In the genomic region with DNA sequence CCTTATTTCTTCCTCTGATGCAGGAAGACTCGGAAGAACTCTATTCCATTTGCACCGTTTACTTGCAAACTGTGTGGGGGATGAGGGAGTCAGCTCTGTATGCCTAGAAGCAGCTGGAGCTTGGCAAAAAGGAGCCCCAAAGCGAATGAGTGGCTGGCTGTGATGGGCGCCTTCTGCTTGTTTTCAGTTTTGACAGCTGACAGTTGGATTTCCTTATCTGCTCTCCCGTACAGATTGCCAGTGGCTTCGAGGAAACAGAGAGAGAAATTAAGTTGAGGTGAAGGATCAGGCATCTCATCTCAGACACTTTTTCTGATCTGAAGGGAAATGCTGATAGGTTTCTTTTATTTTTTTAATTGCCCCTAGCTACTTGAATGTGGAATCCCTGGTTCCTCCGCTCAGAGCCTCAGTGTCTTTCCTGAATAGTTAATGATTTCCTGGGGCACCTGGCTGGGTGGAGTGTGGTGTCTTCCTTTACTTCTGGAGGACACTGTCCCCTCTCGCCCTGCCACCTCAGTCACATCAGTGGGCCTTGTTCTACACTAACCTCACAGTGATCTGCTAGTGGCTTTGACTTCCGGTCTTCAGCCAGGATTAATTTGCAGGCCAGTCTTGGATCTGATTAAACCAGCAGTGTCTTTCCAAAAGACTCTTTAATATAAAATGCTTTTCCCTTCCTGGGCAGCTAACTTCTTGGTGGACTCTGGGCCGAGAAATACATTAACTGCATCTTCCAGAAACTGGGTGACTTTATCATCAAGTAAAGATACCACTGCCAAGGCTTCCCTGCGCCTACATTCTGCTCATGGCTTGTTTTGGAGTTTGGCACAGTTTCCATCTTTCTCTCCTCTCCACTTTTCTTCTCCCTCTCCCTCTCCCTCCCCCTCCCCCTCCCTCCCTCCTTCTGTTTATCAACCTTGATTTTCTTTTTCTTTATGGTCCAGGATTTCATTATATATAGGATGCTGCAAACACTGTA, we compare ENCODE assay signal across 9 mouse cellular contexts. TPM values are rescaled to one million over a fixed set of nuclear protein-coding genes. Genes with fewer than 3 reads are reported as not detected.
A peak's percentile ranks its signal among the peaks of the same experiment; 100 is the strongest.
DNase-seq lines count a peak whose midpoint lies in the region; ATAC-seq lines count a peak whose summit lies in the region.
"Had no signal": no experiment of that assay in that cellular context is flagged by ENCODE, and none has a peak within 500 bp of the region (broad histone marks: within the 10 kb centered on the region; RNA-seq: fewer than 3 reads in every experiment).

No protein-coding gene starts in this region.

- intact Hi-C loops in heart, postnatal 25 days (cut with DNase I): no loop called here
- intact Hi-C loops in left cerebral cortex, postnatal 14 days (cut with DNase I): no loop called here

- peaks cover 11% of the 10 kb centered on the region for H3K36me3 ChIP-seq in heart, embryonic 14.5 days (ENCODE audit: control insufficient read depth, insufficient read depth, low read length)
- H3K36me3 ChIP-seq in limb, embryonic 10.5 days: peaks cover 46% of the 10 kb centered on the region

- WGBS in heart, embryonic 14.5 days: 28% methylated on average over 11 of the region's 11 CpGs
- WGBS in limb, embryonic 10.5 days: 41% methylated on average over 11 of the region's 11 CpGs

- H3K4me2 ChIP-seq in heart, embryonic 14.5 days (ENCODE audit: low read length): peak overlapping the region; percentile 48

- H3K27ac ChIP-seq in heart, embryonic 14.5 days (replicated peaks in 1 of 2; ENCODE audit: control insufficient read depth in 1 of 2, insufficient read depth in 1 of 2, low read depth in 2 of 2, low read length in 2 of 2): peak overlapping the region; percentile 24 to 56; a peak in 1 of 4 replicates
- H3K27ac ChIP-seq in limb, embryonic 10.5 days: no peak overlapping the region

- DNase-seq in heart, adult 18-20 months: peak; percentile 20 to 33
- DNase-seq in heart, postnatal 25 days (ENCODE audit: low spot score): no peak
- DNase-seq in left cerebral cortex, postnatal 14 days (ENCODE audit: low spot score in 2 of 2): peak; percentile 53 to 56
- DNase-seq in right cerebral cortex, adult 2 months (ENCODE audit: low spot score in 2 of 2): peak; percentile 29 to 36
- no peak for DNase-seq in spleen, adult 18-20 months
- no peak for DNase-seq in limb, embryonic 10.5 days (ENCODE audit: low spot score)
- DNase-seq in thymus, adult 18-20 months: no peak

- ATAC-seq in heart, embryonic 14.5 days (ENCODE audit: insufficient number of reproducible peaks, insufficient read depth, low FRiP score, low read depth): no peak

- peaks cover 15 to 34% of the 10 kb centered on the region in 2 experiments for H3K4me1 ChIP-seq in heart, embryonic 14.5 days (ENCODE audit: control insufficient read depth in 2 of 2, insufficient read depth in 2 of 2, low read length in 2 of 2)
- H3K4me1 ChIP-seq in limb, embryonic 10.5 days: peaks cover 20% of the 10 kb centered on the region

- H3K27me3 ChIP-seq in heart, embryonic 14.5 days (ENCODE audit: control insufficient read depth, insufficient read depth, low read length): no peaks in the 10 kb centered on the region
- H3K27me3 ChIP-seq in limb, embryonic 10.5 days (ENCODE audit: low read depth, poor library complexity, severe bottlenecking): no peaks in the 10 kb centered on the region

- peak overlapping the region; percentile 38; the same call in 1 of the 2 replicates for H3K9ac ChIP-seq in heart, embryonic 14.5 days (ENCODE audit: low read length)

- no peak overlapping the region for H3K4me3 ChIP-seq in heart, embryonic 14.5 days (ENCODE audit: control insufficient read depth in 1 of 2, insufficient read depth in 1 of 2, low read depth in 1 of 2, low read length in 2 of 2)
- H3K4me3 ChIP-seq in limb, embryonic 10.5 days: no peak overlapping the region
- H3K4me3 ChIP-seq: myocyte had no signal

- no peaks in the 10 kb centered on the region for H3K9me3 ChIP-seq in heart, embryonic 14.5 days (ENCODE audit: control insufficient read depth, low read length)
- no peaks in the 10 kb centered on the region for H3K9me3 ChIP-seq in limb, embryonic 10.5 days (replicated peaks)

RNA-seq across cellular contexts. Expression of a gene that starts 55.4 kb away (rescaled TPM):
- total RNA-seq in heart, adult 18-20 months (2021): 10 to 100 TPM; 26.8 to 28.4 TPM
- 10 to 100 TPM; 23.7 to 27.7 TPM for total RNA-seq in heart, postnatal 25 days (2021)
- polyA plus RNA-seq in heart, embryonic 14.5 days (2014; fragmentation: Nextera tagmentation; extraction: Ambion mirVana): 23.2 and 24.4 TPM in 2 replicates
- total RNA-seq in left cerebral cortex, postnatal 14 days (2021): 10 to 100 TPM; 19.3 to 21.5 TPM
- polyA plus RNA-seq in limb, embryonic 10.5 days (2016; fragmentation: Nextera tagmentation; extraction: Ambion mirVana): 36.3 and 44.5 TPM in 2 replicates

Comparison
In these comparisons a context has a peak if more than half of its experiments do, and no peak if none do; other contexts are left out.
1. DNase-seq: peak in heart, adult 18-20 months (2 of 2), left cerebral cortex, postnatal 14 days (2 of 2) and right cerebral cortex, adult 2 months (2 of 2); none in heart, postnatal 25 days (single experiment), spleen, adult 18-20 months (0 of 2), limb, embryonic 10.5 days (single experiment) and thymus, adult 18-20 months (0 of 2).